Mouse (Mus musculus) brain, adult 2 months (tissue): ENCODE results near the gene Slc35f3.

Source experiments
- DNase-seq: peaks from one replicate; pipeline ENCODE4 v3.0.0; 2011; ENCODE audit warnings: low read depth, low spot score

Slc35f3 gene

DNA sequence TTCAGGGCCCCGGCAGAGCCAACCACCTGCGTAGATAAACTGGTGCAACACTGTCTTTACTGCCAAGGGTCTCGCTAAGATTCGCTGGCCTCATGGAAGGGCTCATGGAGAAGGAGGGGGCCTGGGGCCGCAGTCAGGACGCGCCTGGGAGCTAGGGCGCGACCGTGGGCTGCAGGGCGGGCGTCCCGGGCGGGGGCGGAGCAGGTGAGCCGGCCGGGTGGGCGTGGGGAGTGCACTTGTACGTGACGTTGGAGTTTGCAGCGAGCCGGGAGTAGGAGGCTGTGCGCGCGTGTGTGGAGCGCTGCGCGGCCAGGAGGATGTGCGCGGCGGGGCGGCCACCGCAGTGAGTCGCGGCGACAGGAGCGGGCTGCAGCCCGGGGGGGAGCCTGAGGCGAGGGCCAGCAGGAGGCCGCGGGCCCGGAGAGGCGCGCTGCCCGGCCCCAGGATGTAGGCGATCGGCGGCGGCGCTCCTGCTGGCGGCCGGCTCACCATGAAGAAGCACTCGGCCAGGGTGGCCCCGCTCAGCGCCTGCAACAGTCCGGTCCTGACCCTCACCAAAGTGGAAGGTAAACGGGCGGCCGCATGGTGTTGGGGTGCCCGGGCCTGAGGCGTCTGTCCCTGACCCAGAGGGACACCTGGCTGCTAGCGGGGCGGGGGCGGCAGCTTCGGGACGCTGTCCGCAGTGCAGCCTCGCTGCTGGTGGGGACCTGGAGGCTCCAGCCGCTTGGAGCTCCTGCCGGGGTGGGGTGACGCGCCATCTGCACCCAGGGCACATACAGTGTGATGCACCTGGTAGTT lies at the start of gene Slc35f3:
Slc35f3 (plus strand) TSS at position 263 of the 798 bp plus-strand sequence.
- peak; percentile 86 for DNase-seq

DNA sequence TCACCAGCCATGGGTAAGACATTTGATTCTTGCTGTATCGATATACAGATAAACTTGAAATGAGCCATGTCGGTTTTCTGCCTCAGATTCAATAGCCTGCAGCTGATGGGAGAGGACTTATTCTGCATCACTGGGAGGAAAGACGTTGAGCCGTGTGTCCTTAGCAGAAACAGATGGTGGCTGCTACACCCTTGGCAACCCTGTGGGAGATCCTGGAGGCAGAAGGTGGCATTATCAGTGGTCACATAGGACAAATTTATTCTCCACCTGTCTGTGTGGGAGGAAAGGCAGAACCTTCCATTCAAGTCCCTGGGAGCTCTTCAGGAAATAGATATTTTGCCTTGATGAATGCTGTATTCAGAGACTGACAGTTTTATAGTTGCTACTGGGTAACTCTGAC lies 47.9 kb upstream of the Slc35f3 start:
- peak; percentile 95 for DNase-seq

DNA sequence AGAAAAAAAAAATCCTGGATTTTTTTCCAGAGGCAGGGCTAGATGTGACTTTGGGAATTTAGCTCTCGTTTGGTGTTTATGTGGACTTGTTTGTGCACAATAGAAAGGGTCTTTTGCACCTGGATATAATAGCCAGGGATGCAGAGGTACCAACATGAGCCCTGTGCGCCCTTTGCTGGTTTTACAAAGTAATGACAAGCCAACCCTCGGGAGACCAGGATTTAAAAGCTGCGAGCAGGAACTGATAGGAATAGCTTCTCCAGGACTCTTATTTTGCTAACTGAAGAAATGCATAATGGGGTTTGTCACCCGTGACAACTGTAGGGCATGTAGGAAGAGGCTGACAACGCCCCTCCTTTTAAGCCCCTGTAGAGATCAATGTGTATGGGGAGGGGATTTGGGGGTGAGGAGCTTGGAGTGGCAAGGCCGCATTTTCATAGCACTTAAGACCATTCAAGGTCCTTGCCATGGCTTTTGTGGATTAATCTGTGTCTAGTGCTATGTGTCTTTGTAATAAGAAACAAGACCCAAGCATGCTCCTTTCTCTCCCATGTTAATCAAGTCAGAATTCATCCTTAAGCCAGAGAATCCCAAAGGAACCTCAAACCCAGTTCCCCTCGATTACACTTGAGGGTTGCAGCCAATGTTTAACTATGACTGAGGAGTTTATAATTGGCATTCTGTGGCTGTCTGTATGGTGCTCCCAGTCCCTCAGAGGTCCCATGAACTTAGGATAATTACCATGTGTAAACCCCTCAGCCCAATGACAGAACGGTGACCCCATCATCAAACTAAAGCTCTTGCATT lies 41.6 kb upstream of the Slc35f3 start:
- peak; percentile 53 for DNase-seq

DNA sequence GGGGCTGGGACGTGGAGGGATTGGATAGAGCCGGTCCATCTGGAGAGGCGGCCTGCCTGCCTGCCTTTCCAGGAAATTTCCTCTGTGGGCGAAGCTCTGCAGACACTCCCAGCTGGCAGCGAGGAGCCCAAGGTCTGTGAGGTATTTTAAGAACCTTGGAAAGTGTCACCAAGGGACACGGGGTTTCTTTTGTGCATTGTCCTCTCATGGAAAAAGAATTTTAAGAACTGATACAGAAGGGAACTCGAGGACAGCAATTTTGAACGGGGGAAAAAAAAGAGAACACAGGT lies 41.0 kb upstream of the Slc35f3 start:
- DNase-seq = peak; percentile 71

DNA sequence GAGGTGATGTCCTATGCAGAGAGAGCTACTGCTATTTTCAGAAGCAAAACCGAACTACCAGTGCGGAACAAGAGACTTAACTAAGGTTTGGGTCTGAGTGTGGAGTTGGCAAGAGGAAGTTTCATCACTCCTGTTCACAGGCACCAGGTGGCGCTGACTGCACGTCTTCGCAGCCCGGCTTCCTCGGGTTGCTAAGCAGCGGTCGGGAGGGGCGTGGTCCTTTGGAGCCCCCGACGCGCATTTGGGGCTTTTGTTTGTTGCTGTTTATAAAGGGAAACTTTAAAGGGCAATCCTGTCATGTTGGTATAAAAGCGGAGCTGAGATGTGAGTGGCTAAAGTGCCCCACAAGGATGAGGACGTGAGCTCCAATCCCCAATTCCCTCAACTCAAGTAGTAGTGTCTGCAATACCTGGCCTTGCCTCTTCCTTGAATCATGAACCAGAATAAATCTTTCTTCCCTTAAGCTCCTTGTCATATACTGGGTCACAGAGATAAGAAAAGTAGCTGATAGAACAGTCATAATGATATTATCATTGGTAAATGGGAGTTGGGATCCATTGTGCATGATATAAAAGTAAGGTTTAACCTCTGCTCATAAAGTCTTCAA lies 40.1 kb upstream of the Slc35f3 start:
- peak; percentile 89 for DNase-seq

DNA sequence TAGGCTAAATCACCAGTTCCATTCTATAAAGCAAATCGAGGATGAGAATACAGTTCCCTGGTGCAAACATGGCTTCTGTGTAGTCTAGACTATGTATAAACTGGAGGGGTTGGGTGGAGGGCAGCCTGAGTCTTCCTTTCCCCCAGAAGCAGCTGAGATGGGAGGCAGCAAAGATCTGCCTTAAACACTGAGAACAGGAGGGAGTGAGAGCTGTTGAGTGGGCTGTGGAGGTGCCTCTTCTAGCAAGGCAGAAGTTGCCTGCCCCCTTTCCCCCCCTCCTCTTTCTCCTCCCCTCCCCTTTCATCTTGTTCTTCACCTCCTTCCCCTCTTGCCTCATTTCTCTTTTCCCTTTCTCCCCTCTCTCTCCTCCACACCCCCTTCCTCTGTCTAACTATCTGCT lies 33.2 kb upstream of the Slc35f3 start:
- DNase-seq = peak; percentile 60

DNA sequence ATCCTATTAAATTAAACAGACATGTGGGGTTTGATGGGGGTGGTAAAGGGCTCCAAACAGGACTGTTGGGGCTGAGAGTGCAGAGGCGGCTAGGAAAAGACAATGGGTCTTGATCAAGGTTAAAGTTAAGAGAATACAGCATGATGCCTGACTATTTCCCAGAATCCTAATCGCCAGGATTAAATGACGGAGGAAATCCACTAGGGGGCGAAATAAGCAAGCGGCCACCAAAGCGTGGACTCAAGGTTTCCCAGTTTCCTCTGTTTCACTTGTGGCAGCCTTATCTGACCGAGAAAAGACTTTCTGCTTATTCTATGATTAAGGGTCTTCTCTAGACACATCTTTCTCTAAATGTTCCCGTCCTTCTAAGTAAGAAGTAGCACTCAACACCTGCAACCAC lies 31.2 kb upstream of the Slc35f3 start:
- peak; percentile 70 for DNase-seq

DNA sequence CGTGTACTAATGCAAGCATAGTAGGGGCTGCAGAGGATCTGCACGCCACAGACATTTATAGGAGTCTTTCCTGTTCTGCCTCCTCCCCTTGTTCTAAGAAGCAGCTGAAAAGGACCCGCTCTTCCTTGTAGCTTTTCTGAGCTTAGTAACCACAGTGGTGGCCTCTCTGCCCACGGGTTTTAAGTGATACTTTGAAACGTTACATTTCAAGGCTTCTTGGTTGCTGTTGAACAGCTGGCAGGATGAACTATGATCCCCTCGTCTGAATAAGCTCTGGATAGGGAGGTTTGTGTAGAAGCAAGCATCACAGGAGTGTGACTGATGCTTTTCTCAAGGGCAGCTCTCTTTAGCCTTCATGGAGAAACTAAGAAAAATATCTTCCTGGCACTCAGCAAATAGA lies 28.6 kb upstream of the Slc35f3 start:
- no peak for DNase-seq

DNA sequence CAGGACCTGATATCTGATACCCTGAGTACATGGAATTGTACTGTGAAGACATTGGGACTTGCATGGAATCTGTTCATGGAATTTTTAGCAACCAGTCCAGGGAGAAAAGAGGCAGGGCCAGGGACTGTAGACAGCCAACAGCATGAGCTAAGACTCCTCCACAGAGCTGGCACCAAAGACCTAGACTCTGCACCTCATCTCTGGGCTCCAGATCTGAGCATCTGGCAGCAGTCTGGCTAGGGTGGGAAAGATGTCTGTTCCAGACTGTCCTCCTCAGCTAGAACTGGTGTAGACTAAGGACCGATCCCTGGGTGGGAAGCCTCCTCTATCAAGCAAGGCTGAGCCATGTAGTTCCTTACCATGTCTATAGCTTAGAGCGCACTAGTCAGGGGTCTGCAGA lies 25.9 kb upstream of the Slc35f3 start:
- peak; percentile 86 for DNase-seq

DNA sequence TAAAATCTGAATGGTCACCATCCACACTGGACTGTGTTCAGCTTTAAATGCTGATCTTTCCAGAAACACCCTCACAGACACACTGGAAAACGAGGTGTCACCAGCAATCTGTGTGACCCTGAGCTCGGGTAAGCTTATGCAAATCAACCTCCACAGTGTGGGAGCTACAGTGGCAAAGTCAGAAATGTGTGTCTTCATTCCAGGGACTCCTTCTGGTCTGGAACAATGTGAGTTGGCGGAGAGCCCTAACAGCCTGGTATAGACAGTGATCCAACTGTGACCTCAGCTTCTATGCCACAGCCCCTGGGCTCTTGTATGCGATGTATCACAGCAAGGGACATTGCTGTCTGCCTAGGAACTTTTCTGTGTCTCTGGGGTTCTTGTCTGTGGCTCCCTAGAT lies 25.3 kb upstream of the Slc35f3 start:
- DNase-seq = peak; percentile 87

DNA sequence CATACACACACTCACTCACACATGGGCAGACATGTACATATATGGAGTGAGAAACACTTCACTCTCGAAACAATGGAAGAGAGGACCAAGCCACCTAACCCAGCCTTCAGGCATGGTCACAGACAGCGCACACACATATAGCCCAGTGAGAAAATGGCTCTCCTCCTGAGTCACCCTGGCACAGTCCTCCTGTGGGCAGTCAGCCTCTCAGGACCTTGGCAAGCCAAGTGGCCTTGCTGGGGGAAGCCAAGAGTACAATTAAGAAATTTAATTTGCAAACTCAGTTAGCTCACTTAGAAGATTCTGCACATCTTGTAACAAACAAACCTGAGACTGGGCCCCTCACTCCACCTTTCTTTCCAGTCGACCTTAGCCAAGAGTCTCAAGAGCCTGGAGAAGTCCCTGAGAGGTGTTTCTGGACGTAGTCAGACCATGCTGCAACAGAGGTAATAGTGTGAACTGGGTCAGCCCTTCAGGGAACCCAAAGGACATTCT lies 23.4 kb upstream of the Slc35f3 start:
- no peak for DNase-seq

DNA sequence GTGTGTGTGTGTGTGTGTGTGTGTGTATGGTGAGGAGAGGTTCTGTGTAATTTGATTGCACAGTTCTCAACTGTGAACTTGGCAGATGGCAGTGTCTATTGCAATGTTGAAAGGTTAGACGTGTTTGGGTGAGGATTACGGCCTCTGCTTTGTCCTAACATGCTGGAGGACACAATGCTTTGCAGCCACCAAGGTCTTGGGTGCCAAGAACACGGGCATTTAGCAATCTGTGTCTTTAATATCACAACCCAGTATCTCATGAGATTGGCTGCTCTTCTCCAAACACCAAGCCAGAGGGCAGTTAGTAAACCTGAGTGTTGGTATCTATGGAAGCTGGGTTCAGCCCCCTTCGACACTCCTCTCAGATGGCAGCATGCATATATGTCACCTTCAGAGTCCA lies 22.5 kb upstream of the Slc35f3 start:
- DNase-seq = no peak

DNA sequence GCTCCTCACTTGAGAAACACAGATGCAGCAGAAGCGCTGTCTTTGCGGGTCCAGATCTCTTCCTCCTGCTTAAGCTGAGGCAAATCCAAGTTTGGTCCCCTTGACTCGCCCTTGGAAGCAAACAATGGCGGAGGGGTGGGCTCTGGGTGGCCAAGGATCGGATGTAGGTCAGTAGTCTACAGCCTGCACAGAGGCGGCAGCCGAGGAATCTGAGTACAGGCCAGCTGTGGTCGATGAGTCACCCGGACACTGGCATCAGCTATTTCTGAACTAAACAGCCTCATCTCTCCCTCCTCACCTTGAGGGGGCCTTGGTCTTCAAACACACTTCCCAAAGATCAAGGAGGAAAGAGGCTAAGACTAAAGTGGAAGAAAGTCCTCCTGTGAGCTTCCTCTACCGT lies 6.4 kb upstream of the Slc35f3 start:
- DNase-seq = peak; percentile 65

DNA sequence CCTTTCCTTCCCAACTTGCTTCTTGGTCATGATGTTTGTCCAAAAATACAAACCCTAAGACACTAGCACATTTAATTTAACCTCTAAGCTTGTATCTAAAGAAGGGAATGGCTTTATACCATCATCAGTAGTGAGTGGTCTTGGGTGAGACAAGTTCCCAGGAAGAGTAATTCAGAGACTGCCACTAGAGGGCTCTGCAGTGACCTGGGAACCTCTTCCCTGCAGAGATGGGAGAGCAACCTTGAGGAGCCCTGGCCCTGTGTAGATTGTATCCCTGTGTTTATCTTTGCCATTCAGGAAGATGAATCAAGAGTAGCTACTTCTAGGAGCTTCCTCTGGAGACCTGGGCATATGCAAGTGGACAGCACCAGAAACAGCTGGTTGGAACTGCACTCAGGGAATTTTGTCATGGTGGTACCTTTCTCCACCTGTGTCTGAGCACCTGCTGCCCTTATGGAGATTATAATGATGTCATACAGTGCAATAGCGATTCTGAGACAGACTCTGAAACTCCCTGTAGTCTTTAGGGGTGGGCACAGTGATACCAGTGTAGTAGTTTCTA lies 993 bp upstream of the Slc35f3 start:
- peak; percentile 90 for DNase-seq

DNA sequence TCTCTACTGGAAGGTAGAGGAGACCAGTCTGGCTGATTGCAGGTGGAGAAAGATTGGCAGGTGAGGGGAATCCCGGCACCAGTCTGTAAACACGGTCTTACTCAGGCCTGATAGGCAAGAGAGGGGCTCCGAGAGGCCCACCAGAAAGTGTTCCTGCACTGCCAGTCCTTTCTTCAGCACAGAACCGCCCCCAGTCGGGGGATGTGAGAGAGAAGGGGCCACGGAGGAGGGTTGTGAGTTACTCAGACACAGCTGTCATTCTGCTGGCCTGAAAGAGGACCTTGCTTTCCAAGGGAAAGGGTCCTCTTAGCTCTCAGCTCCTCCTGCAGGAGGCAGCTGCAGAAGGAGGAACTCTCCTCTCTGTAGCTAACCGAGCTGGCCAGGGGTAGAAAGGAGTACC lies 975 bp downstream of the Slc35f3 start:
- DNase-seq = peak; percentile 63

DNA sequence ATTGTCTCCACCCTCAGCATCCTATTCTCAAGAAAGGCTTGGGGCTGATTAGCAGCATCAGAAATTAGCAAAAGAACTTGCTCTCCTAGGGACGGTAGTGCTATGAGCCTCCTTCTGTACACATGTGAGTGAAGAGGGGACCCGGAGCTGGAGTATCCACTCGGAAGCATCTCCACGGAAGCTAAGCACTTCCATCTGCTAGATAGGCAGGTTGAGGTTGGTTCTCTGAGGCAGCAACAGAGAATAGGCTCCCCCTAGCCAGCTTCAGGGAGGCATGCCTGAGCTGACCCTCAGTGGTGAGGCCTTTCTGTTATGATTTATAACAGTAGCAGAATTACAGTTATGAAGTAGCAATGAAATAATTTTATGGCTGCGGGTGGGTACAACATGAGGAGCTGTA lies 2.0 kb downstream of the Slc35f3 start:
- DNase-seq = peak; percentile 67

DNA sequence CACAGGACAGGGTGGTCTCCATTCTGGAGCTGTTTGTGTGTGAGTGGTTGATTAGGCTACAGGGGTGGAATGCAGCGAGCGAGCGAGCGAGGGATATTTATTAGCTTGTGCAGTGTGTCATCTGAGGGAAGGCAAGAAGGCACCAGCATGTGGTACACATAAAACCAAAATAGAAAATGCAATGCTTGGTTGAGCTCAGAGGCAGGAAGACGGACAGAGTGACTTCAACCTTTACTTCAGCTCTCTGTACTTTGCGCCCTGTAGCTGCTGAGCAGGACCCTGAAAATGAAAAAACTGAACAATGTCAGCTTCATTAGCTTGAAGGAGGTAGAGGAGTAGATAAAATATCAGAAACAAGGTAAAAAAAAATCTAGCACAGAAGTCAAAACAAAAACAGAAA lies 3.2 kb downstream of the Slc35f3 start:
- DNase-seq = peak; percentile 41

DNA sequence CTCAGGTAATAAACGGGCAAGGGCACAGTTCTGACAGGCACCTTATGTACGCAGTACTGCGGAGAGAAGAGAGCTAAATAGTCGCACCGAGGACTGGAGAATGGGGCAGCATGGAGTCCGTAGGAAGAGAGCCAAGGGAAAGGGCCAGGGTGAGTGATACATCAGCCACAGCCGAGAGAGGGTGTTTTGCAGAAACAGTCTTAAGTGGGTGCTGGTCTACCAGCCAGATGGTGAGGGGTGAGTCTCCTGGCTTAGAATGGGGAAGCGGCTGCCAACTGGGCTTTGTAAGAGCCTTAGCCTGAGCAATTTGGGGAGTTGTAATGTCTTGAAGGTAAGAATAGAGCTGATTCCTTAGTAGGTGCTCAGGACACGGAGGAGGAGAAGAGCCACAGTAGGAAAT lies 8.8 kb downstream of the Slc35f3 start:
- peak; percentile 87 for DNase-seq

DNA sequence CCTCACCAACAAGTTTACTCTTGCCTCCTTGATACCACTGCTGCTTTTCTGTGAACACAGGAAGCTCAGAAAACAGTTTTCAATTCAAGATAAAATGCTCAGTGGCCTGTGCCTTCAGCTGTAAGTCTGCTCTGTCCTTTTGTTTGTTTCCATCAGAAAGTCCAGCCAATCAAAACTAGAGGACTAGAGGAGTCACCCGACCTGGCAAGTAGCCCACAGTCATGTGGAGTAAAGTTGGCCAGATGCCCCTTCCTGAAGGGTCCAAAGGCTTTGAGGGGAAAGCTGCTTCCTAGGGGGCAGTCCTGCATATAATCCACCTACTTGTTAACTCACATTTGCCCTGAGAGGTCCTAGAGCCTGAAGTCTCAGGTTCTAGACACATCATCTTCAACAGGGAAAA lies 10.7 kb downstream of the Slc35f3 start:
- DNase-seq = peak; percentile 45

DNA sequence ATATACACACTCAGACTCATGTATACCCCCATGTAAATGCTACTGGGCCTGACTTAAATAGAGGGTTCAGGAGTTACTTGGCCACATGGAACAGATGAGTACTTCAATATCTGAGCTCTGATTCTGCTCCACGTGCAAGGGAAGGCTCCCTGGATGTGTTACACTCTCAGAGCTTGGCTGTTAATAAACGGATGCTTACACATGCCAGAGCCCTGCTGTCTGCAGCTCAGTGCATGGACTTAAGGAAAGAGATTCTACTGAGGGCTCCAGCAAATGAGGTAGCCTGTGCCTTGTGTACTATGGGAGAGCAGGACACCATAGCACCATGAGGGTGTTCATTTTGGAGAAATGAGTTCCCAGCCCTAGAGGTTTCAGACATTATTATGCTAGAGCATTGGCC lies 26.6 kb downstream of the Slc35f3 start:
- peak; percentile 68 for DNase-seq

DNA sequence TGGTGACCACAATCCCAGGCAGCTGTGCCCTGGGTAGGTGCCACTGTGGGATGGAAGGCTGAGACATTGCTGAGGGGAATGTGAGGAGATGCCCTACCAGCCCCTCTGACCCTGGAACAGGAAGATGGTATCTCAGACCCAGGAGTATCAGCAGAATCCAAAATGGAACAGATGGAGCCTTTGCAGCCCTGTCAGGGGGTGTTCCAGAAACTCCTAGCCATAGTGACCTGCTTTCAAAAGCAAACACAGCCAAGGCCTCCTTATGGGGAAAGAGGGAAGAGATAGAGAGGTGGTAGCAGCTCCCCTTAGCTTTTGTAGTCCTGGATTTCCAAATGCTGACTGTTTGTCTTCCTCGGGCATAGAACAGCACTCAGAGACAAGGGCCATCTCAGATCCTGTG lies 27.8 kb downstream of the Slc35f3 start:
- peak; percentile 87 for DNase-seq

DNA sequence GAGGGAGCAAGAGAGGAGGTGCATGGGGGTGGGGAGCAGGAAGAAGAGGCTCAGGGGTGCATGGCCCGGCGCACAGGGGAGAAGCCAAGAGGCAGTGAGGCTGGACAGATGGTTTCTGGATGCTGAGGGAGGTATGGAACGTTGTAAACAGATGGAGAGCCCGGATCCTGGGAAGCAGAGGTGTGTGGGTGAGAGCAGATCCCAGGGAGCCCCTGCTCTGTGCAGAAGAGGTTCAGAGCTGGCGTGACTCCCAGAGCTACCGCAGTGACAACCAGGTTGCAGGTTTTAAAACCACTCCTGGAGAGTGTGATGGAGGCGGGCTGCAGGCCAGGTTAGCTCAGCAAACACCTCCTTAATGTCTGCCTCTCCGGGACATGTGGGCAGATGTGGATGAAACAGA lies 28.4 kb downstream of the Slc35f3 start:
- DNase-seq = peak; percentile 96
